Mouse (Mus musculus): Measurements from ENCODE around the gene Doc2g. TPM values are rescaled to one million over a fixed set of nuclear protein-coding genes. Genes with fewer than 3 reads are reported as not detected.
"Not testable (repeated sequence)": the region's sequence is repeated elsewhere in the genome, so short reads cannot be mapped to it uniquely, and the experiment has no call there.

The Doc2g gene
- polyA plus RNA-seq, 1 experiment from 2014 or later: 6.1 TPM

GRCm38 (mm10) chr19:3966330-3967075, 36.6 kb upstream of the Doc2g start:
- Histone ChIP-seq H3K4me2 (replicated peaks; ENCODE audit: low read depth, low read length) (no peak overlapping the region), H3K9ac (replicated peaks; ENCODE audit: low read length) (no peak overlapping the region), H3K4me3 (ENCODE audit: low read length) (no peak overlapping the region), H3K27me3 (ENCODE audit: insufficient read depth, low read length) (no peaks in the 10 kb centered on the region), H3K9me3 (ENCODE audit: low read length) (no peaks in the 10 kb centered on the region), H3K27ac (ENCODE audit: low read length) (no peak overlapping the region), H3K4me1 (ENCODE audit: insufficient read depth, low read length) (0 out of 2 replicates have a peak, but pooled peaks cover 3% of the 10 kb centered on the region), H3K36me3 (ENCODE audit: insufficient read depth, low read length) (no peaks in the 10 kb centered on the region)
- no peak for ATAC-seq (ENCODE audit: low FRiP score, low TSS enrichment)
- 70% methylated on average over 11 of the region's 11 CpGs for WGBS

DNA sequence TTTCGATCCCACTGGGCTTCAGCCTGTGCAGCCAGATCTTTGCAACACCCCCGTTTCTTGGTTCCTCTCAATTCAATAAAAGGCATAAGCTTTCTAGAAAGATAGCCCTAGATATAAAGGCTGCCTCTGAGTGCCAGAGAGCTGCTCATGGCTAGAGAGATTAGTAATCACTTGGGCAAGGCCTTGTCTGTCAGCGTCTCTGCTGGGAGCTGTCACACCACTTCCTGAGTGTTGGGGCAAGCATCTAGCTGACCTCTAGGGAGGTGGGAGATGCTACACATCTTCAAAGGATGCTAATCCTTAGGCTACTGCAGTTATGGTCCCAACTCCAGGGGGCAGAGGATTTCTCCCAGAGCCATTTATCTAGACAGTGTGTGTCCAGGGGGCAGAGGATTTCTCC, 35.9 kb upstream of the Doc2g start:
- no peak for ATAC-seq (ENCODE audit: low FRiP score, low TSS enrichment)

DNA sequence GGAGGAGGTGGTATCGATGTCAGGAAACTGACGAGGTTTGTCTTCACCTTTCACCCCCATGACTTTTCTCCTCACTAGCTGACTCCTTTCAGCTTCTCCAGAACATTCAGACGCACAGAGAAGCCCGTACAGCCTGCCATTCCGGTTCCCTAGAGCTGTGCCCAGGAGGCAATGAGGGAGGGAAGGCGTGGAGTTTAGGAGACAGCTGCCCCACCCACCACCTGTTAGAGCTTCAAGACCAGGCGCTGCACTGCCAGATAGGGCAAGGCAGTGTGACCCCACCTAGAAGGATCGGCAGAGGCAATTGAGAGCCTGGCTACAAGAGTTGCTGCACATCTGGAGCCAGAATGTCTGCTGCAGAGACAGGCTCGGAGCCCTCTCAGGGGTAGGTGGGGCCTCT, 30.9 kb upstream of the Doc2g start, which contains the start of gene Aldh3b2:
TSS of gene Aldh3b2 (plus strand) at position 100 of the 400 bp plus-strand sequence.
- WGBS: 14% methylated on average over 9 of the region's 9 CpGs
- no peak within 1 kb of the TSS for H3K27ac ChIP-seq (ENCODE audit: low read length)
- H3K36me3 ChIP-seq (ENCODE audit: insufficient read depth, low read length): no peaks in the 10 kb centered on the region

More for the DNA sequence above, 35.9 kb upstream of the Doc2g start:
- Histone ChIP-seq H3K27ac (ENCODE audit: low read length) (no peak overlapping the region), H3K27me3 (ENCODE audit: insufficient read depth, low read length) (no peaks in the 10 kb centered on the region), H3K4me2 (replicated peaks; ENCODE audit: low read depth, low read length) (no peak overlapping the region), H3K9me3 (ENCODE audit: low read length) (no peaks in the 10 kb centered on the region), H3K9ac (replicated peaks; ENCODE audit: low read length) (no peak overlapping the region), H3K4me1 (ENCODE audit: insufficient read depth, low read length) (0 out of 2 replicates have a peak, but pooled peaks cover 5% of the 10 kb centered on the region), H3K4me3 (ENCODE audit: low read length) (no peak overlapping the region), H3K36me3 (ENCODE audit: insufficient read depth, low read length) (no peaks in the 10 kb centered on the region)
- WGBS: 73% methylated on average over 3 of the region's 3 CpGs

GRCm38 (mm10) chr19:3974608-3975007, 28.5 kb upstream of the Doc2g start:
- not testable (repeated sequence) for H3K9me3 ChIP-seq (ENCODE audit: low read length); H3K4me2 ChIP-seq (replicated peaks; ENCODE audit: low read depth, low read length); H3K36me3 ChIP-seq (ENCODE audit: insufficient read depth, low read length); H3K27ac ChIP-seq (ENCODE audit: low read length); H3K4me1 ChIP-seq (ENCODE audit: insufficient read depth, low read length); H3K4me3 ChIP-seq (ENCODE audit: low read length); H3K9ac ChIP-seq (replicated peaks; ENCODE audit: low read length); ATAC-seq (ENCODE audit: low FRiP score, low TSS enrichment); H3K27me3 ChIP-seq (ENCODE audit: insufficient read depth, low read length)
- 85% methylated on average over 6 of the region's 6 CpGs for WGBS

More for the DNA sequence above, 30.9 kb upstream of the Doc2g start, which contains the start of gene Aldh3b2:
- Histone ChIP-seq H3K4me2 (replicated peaks; ENCODE audit: low read depth, low read length) (no peak within 1 kb of the TSS), H3K9me3 (ENCODE audit: low read length) (no peaks in the 10 kb centered on the region), H3K4me3 (ENCODE audit: low read length) (no peak within 1 kb of the TSS), H3K27me3 (ENCODE audit: insufficient read depth, low read length) (no peaks in the 10 kb centered on the region), H3K9ac (replicated peaks; ENCODE audit: low read length) (no peak within 1 kb of the TSS), H3K4me1 (ENCODE audit: insufficient read depth, low read length) (0 out of 2 replicates have a peak, but pooled peaks cover 6% of the 10 kb centered on the region)
- no peak for ATAC-seq (ENCODE audit: low FRiP score, low TSS enrichment)

DNA sequence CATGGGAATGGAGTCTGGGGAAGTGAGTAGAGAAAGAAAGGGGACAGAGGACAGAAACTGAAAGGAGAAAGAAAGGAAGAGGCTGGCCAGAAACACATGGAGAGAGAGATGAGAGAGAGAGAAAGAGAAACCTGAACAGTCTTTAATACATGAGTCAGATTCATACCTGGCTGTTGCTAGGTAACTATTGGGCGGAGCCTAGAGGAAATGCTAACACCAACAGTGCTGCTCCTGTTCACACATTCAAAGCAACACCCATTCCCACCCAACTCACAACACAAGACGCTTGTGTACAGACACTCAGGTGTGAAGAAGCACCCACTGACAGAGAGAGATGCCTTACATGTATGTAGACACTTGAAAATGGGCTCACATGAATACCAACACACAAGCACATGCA, 27.2 kb upstream of the Doc2g start:
- Histone ChIP-seq H3K9me3 (ENCODE audit: low read length) (no peaks in the 10 kb centered on the region), H3K36me3 (ENCODE audit: insufficient read depth, low read length) (no peaks in the 10 kb centered on the region), H3K27ac (ENCODE audit: low read length) (no peak overlapping the region), H3K27me3 (ENCODE audit: insufficient read depth, low read length) (peaks cover 3% of the 10 kb centered on the region; the same call in 1 of the 2 replicates), H3K4me1 (ENCODE audit: insufficient read depth, low read length) (0 out of 2 replicates have a peak, but pooled peaks cover 3% of the 10 kb centered on the region), H3K4me3 (ENCODE audit: low read length) (no peak overlapping the region), H3K9ac (replicated peaks; ENCODE audit: low read length) (no peak overlapping the region), H3K4me2 (replicated peaks; ENCODE audit: low read depth, low read length) (no peak overlapping the region)
- no peak for ATAC-seq (ENCODE audit: low FRiP score, low TSS enrichment)
- WGBS: 80% methylated on average over 2 of the region's 2 CpGs

GRCm38 (mm10) chr19:3980309-3980708, 22.8 kb upstream of the Doc2g start:
- peak; percentile 76 for ATAC-seq (ENCODE audit: low FRiP score, low TSS enrichment)
- WGBS: 9% methylated on average over 4 of the region's 4 CpGs

GRCm38 (mm10) chr19:3980917-3981316, 22.2 kb upstream of the Doc2g start:
- H3K27me3 ChIP-seq (ENCODE audit: insufficient read depth, low read length): peaks cover 3% of the 10 kb centered on the region; the same call in 1 of the 2 replicates
- H3K27ac ChIP-seq (ENCODE audit: low read length): no peak overlapping the region
- H3K9me3 ChIP-seq (ENCODE audit: low read length): no peaks in the 10 kb centered on the region
- H3K4me3 ChIP-seq (ENCODE audit: low read length): no peak overlapping the region
- no peaks in the 10 kb centered on the region for H3K36me3 ChIP-seq (ENCODE audit: insufficient read depth, low read length)
- ATAC-seq (ENCODE audit: low FRiP score, low TSS enrichment): no peak
- H3K9ac ChIP-seq (replicated peaks; ENCODE audit: low read length): no peak overlapping the region
- WGBS: 73% methylated on average over 9 of the region's 9 CpGs
- H3K4me2 ChIP-seq (replicated peaks; ENCODE audit: low read depth, low read length): no peak overlapping the region
- peaks cover 26% of the 10 kb centered on the region for H3K4me1 ChIP-seq (ENCODE audit: insufficient read depth, low read length)

More at GRCm38 (mm10) chr19:3980309-3980708, 22.8 kb upstream of the Doc2g start:
- Histone ChIP-seq H3K4me1 (ENCODE audit: insufficient read depth, low read length) (peaks cover 20% of the 10 kb centered on the region), H3K9ac (replicated peaks; ENCODE audit: low read length) (0 out of 2 replicates have a peak overlapping the region, but pooled peaks have one; percentile 8), H3K27ac (ENCODE audit: low read length) (no peak overlapping the region), H3K36me3 (ENCODE audit: insufficient read depth, low read length) (no peaks in the 10 kb centered on the region), H3K4me3 (ENCODE audit: low read length) (no peak overlapping the region), H3K27me3 (ENCODE audit: insufficient read depth, low read length) (peaks cover 3% of the 10 kb centered on the region; the same call in 1 of the 2 replicates), H3K4me2 (replicated peaks; ENCODE audit: low read depth, low read length) (no peak overlapping the region), H3K9me3 (ENCODE audit: low read length) (no peaks in the 10 kb centered on the region)

DNA sequence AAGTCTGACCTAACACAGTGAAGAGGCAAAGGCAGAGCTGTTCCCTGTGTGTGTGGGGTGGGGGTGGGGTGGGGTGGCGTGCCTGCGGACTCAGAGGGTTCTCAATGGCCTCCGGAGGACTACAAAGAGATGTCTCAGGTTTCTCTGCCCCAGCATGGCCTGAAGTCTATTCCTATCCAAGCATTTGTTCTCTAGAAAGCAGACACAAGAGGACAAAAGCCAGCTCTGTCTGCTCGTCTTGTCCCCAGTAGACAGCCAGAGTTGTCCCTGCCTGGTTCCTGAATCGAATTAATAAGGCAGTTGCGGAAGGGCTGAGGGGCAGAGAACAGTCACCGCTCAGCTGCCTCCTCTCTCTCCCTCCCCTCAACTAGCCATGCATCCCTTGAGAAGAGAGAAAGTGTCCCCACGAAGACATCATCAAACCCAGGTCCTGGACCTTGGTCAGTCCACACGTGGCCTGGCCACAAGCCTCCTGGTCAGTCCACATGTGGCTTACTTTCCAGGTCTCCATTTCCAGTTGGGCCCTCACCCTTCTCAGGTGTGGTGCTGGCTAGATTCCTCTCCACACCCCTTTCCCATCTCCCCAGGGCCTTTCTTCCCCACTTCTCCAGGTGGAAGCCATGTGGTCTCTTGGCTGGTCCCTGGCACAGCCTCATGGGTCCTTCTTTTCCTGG, 19.4 kb upstream of the Doc2g start:
- H3K4me3 ChIP-seq (ENCODE audit: low read length): no peak overlapping the region
- peak overlapping the region; percentile 92 for H3K27ac ChIP-seq (ENCODE audit: low read length)
- peaks cover 39% of the 10 kb centered on the region for H3K4me1 ChIP-seq (ENCODE audit: insufficient read depth, low read length)
- no peaks in the 10 kb centered on the region for H3K9me3 ChIP-seq (ENCODE audit: low read length)
- H3K27me3 ChIP-seq (ENCODE audit: insufficient read depth, low read length): peaks cover 3% of the 10 kb centered on the region; the same call in 1 of the 2 replicates
- ATAC-seq (ENCODE audit: low FRiP score, low TSS enrichment): no peak
- H3K4me2 ChIP-seq (replicated peaks; ENCODE audit: low read depth, low read length): no peak overlapping the region
- H3K9ac ChIP-seq (replicated peaks; ENCODE audit: low read length): peak overlapping the region; percentile 14; the same call in 1 of the 2 replicates
- WGBS: 40% methylated on average over 9 of the region's 9 CpGs
- H3K36me3 ChIP-seq (ENCODE audit: insufficient read depth, low read length): 0 out of 2 replicates have a peak, but pooled peaks cover under 1% of the 10 kb centered on the region

GRCm38 (mm10) chr19:3985261-3985681, 17.8 kb upstream of the Doc2g start:
- Histone ChIP-seq H3K27ac (ENCODE audit: low read length) (peak overlapping the region; percentile 92), H3K4me1 (ENCODE audit: insufficient read depth, low read length) (peaks cover 39% of the 10 kb centered on the region), H3K4me2 (replicated peaks; ENCODE audit: low read depth, low read length) (no peak overlapping the region), H3K36me3 (ENCODE audit: insufficient read depth, low read length) (0 out of 2 replicates have a peak, but pooled peaks cover 3% of the 10 kb centered on the region), H3K4me3 (ENCODE audit: low read length) (no peak overlapping the region), H3K9ac (replicated peaks; ENCODE audit: low read length) (no peak overlapping the region; the same call in 1 of the 2 replicates), H3K27me3 (ENCODE audit: insufficient read depth, low read length) (peaks cover 3% of the 10 kb centered on the region; the same call in 1 of the 2 replicates), H3K9me3 (ENCODE audit: low read length) (no peaks in the 10 kb centered on the region)
- ATAC-seq (ENCODE audit: low FRiP score, low TSS enrichment): peak; percentile 85
- WGBS: 17% methylated on average over 8 of the region's 8 CpGs

Measured in kidney, embryonic 16.5 days (tissue).